Mouse (Mus musculus) forebrain, postnatal 0 days (tissue): Measurements from ENCODE around the gene Spata31d1d. TPM values are rescaled to one million over a fixed set of nuclear protein-coding genes. Genes with fewer than 3 reads are reported as not detected.
"Not testable (repeated sequence)": the region's sequence is repeated elsewhere in the genome, so short reads cannot be mapped to it uniquely, and the experiment has no call there.

Experiments
- ATAC-seq: fragments of 200-750 bp; cut with Nextera tagmentation; 2 replicates; pipeline ENCODE4 v1.8.0; 2017; ENCODE audit warnings: mild to moderate bottlenecking, moderate library complexity
- DNase-seq: peaks from one replicate; pipeline ENCODE4 v3.0.0-alpha.2; 2015
- H3K27ac ChIP-seq: fragments of 300-500 bp; sonication (generic); 2 replicates; pipeline ENCODE4 v1.5.1; 2014; ENCODE audit warnings: low read depth, mild to moderate bottlenecking, antibody characterized with exemption, low read length, moderate library complexity, mixed read lengths
- H3K27me3 ChIP-seq: fragments of 300-500 bp; sonication (generic); 2 replicates; pipeline ENCODE4 v1.6.1; 2014; ENCODE audit warnings: mild to moderate bottlenecking, low read length, mixed read lengths; ENCODE audit not compliant: insufficient read depth
- H3K36me3 ChIP-seq: fragments of 300-500 bp; sonication (generic); 2 replicates; pipeline ENCODE4 v1.6.1; 2014; ENCODE audit warnings: mild to moderate bottlenecking, moderate library complexity; ENCODE audit not compliant: insufficient read depth
- H3K4me1 ChIP-seq: fragments of 300-500 bp; sonication (generic); 2 replicates; pipeline ENCODE4 v1.6.1; 2014; ENCODE audit warnings: antibody characterized with exemption; ENCODE audit not compliant: insufficient read depth
- H3K4me2 ChIP-seq: fragments of 300-500 bp; sonication (generic); 2 replicates; pipeline ENCODE4 v1.6.1; 2014; ENCODE audit warnings: low read depth, mild to moderate bottlenecking, moderate library complexity
- H3K4me3 ChIP-seq: fragments of 300-500 bp; sonication (generic); 2 replicates; pipeline ENCODE4 v1.5.1; 2014; ENCODE audit warnings: low read depth, low read length, mixed read lengths
- H3K9ac ChIP-seq: fragments of 300-500 bp; sonication (generic); 2 replicates; pipeline ENCODE4 v1.6.1; 2014; ENCODE audit warnings: mild to moderate bottlenecking
- H3K9me3 ChIP-seq: fragments of 300-500 bp; sonication (generic); 2 replicates; pipeline ENCODE4 v1.6.1; 2016; ENCODE audit warnings: low read length
- CTCF ChIP-seq: sonication (generic); IDR thresholded peaks from 2 replicates; pipeline ENCODE4 v1.5.1; 2016; ENCODE audit warnings: antibody characterized with exemption, control low read depth, low read depth
- WGBS: fragments of 180-500 bp; shearing (Covaris S2); extraction: QIAGEN DNeasy Blood & Tissue Kit; methylation state at CpG from one replicate; pipeline ENCODE4 v1.1.7; 2014; 5-methylcytosine and 5-hydroxymethylcytosine counted together
- polyA plus RNA-seq: library from polyadenylated mRNA; unstranded; fragments of >200 nt; fragmentation: Nextera tagmentation; extraction: Ambion mirVana; gene quantifications from 2 replicates; pipeline ENCODE4 v1.2.1, GENCODE M21; 2015
- total RNA-seq: library from RNA; depleted of rRNA; stranded (reverse); fragments of >200 nt; gene quantifications from 2 replicates; pipeline ENCODE4 v1.2.3, GENCODE M21; 2014

Spata31d1d gene
- total and polyA plus RNA-seq, 2 experiments from 2014 or later, result not detected

DNA sequence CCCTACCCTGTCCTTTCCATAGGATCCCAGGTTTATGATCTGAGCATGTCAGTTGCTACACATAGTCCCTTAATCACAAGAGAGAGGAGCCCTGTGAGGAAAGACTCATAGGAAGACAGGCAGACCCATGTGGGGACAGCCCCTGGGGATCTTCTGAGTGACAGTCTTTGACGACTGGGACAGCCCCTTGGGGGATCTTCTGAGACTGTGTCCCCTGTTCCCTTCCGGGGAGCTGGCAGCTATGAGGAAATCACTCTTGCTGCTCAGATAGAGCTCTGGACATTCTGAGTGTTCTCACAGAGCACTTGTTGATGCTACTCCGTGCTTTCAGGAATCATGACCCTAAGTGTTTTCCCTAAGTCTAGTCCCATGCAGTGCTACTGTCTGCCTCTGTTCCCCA is 17.8 kb downstream of the Spata31d1d start:
- H3K27me3 ChIP-seq, result no peaks in the 10 kb centered on the region
- H3K4me1 ChIP-seq, result no peaks in the 10 kb centered on the region
- H3K9me3 ChIP-seq, result no peaks in the 10 kb centered on the region
- no peak for DNase-seq
- H3K27ac ChIP-seq, result no peak overlapping the region
- no peak overlapping the region for H3K9ac ChIP-seq
- H3K4me3 ChIP-seq, result no peak overlapping the region
- no peaks in the 10 kb centered on the region for H3K36me3 ChIP-seq
- TF ChIP-seq CTCF, result no peak
- WGBS, result 40% methylated on average over 3 of the region's 3 CpGs
- ATAC-seq, result no peak
- no peak overlapping the region for H3K4me2 ChIP-seq

DNA sequence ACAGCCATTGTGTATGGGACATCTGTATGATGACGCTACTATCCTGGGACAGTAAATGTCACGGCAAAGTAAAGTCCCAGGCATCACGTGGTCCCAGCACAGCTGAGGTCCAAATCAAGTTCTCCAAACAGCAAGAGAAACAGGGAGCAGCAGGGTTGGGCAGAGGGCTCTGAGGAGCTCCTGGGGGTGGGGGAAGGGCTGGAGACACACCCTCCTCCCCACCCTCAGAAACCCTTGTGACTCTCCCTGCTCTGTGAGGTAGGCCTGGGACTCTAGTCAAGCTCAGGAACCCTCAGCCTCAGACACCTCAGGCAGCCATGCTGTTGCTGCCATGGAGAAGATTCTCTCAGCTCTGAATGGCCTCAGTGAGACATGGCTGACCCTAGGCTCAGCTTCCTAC is 19.6 kb downstream of the Spata31d1d start, which contains the start of gene Spata31d1b:
Spata31d1b (plus strand) TSS at position 301 of the 400 bp plus-strand sequence.
- H3K27ac ChIP-seq, ATAC-seq, H3K9ac ChIP-seq, H3K4me1 ChIP-seq, H3K4me3 ChIP-seq, DNase-seq, H3K36me3 ChIP-seq, H3K9me3 ChIP-seq, H3K4me2 ChIP-seq, H3K27me3 ChIP-seq: not testable (repeated sequence)
- 71% methylated on average over 3 of the region's 3 CpGs for WGBS

GRCm38 (mm10) chr13:59710230-59710629 is 21.3 kb downstream of the Spata31d1d start, which contains the start of gene Spata31d1a:
Gene Spata31d1a, minus strand, starts transcription at chr13:59710330.
- 94% methylated on average over 15 of the region's 15 CpGs for WGBS
- Histone ChIP-seq H3K4me2 (no peak within 1 kb of the TSS), H3K4me1 (no peaks in the 10 kb centered on the region), H3K9ac (no peak within 1 kb of the TSS), H3K4me3 (no peak within 1 kb of the TSS), H3K27ac (no peak within 1 kb of the TSS), H3K27me3 (no peaks in the 10 kb centered on the region), H3K36me3 (no peaks in the 10 kb centered on the region), H3K9me3 (no peaks in the 10 kb centered on the region)
- DNase-seq, result no peak
- ATAC-seq, result no peak
- no peak for TF ChIP-seq CTCF

DNA sequence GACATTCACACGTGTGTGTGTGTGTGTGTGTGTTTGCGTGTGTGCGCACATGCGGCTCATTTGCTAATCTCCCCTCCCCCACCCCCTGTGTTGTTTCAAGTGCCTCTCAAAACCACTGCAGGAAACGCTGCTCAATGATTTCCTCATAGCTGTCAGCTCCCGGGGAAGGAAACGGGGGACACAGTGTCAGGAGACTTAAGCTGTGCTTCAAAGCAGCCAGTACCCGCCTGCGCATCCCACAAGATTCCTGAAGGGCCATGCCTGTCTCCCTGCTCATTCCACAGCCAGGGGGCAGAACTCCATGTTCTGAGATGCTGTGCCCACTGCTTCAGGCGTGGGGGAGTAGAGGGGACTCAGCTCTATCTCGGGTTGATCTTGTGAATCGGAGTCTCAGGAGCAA is 27.0 kb downstream of the Spata31d1d start:
- peak overlapping the region; percentile 19 for H3K4me2 ChIP-seq
- peak overlapping the region; percentile 21; the same call in 1 of the 2 replicates for H3K27ac ChIP-seq
- no peak overlapping the region for H3K4me3 ChIP-seq
- DNase-seq (peak; percentile 53), ATAC-seq (peak; percentile 85)
- no peaks in the 10 kb centered on the region for H3K4me1 ChIP-seq
- TF ChIP-seq CTCF, result peak; percentile 62
- H3K9me3 ChIP-seq, result no peaks in the 10 kb centered on the region
- H3K36me3 ChIP-seq, result no peaks in the 10 kb centered on the region
- WGBS, result 58% methylated on average over 12 of the region's 12 CpGs
- H3K9ac ChIP-seq, result 0 out of 2 replicates have a peak overlapping the region, but pooled peaks have one; percentile 6
- H3K27me3 ChIP-seq, result no peaks in the 10 kb centered on the region

DNA sequence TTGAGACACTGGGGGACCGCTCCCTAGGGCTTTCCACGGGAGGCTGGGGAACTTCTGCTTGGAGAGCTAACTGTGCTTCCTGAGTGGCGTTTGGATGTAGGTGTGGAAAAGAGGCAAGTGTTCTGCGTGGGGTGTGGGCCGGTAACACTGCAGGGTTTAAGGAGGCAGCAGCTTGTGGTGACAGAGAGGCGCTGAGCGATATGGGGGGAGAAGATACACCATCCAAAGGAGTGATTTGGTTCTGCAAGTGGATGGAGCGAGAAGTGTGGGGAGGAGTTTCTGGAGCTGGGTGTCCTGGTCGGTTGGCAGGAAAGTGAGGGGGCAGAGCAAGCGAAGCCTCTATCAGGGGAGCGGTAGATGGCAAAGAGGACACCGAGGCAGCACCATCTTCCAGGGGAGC is 28.0 kb downstream of the Spata31d1d start:
- WGBS, result 90% methylated on average over 12 of the region's 12 CpGs

DNA sequence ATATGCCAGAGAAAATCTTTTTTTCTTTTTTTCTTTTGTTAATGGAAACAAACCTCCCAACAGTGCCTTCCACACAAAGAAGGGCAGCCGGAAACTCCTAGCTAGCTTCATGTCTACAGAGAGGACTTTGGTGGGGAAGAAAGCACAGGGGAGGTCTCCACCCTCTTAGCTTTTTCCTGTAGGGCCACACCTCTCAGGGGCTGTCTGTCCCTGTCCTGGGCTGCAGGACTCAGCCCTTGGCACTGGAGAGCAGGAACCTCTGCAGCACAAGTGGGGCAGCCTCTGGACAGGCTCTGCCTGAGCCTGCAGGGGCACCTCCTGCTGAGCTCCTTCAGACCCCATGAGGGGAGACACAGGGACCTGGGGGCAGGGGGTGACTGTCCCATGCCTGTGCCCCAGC is 31.4 kb downstream of the Spata31d1d start:
- H3K9me3 ChIP-seq, H3K4me2 ChIP-seq, H3K27me3 ChIP-seq, H3K4me1 ChIP-seq, H3K27ac ChIP-seq, H3K9ac ChIP-seq, DNase-seq, H3K4me3 ChIP-seq, H3K36me3 ChIP-seq, ATAC-seq: not testable (repeated sequence)
- WGBS, result 65% methylated on average over 1 of the region's 1 CpGs

More for the DNA sequence above, 28.0 kb downstream of the Spata31d1d start:
- H3K27ac ChIP-seq, result no peak overlapping the region
- no peaks in the 10 kb centered on the region for H3K4me1 ChIP-seq
- H3K9ac ChIP-seq, result no peak overlapping the region
- no peaks in the 10 kb centered on the region for H3K27me3 ChIP-seq
- H3K4me2 ChIP-seq, result no peak overlapping the region
- DNase-seq (no peak), ATAC-seq (no peak)
- H3K4me3 ChIP-seq, result no peak overlapping the region
- H3K36me3 ChIP-seq, result no peaks in the 10 kb centered on the region
- no peaks in the 10 kb centered on the region for H3K9me3 ChIP-seq
- TF ChIP-seq CTCF, result no peak

DNA sequence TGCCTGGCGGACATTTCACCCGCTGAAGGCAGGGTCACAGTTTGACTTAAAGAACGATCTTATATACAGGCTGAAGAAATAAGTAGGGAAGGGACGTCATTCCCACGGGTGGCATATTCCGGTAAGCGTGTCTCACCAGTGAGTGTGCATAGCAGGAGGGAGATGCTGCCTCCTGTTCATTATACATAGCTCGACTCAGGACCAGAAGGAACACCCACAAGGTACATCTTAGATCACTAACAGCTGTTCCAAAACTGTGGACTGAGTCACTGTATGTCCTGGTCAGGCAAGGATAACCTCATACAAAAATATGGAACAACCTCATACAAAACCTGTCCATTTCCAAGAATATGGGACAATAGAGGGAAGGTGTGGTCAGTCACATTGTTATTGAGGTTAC is 32.4 kb downstream of the Spata31d1d start:
- Histone ChIP-seq H3K27ac (no peak overlapping the region), H3K36me3 (no peaks in the 10 kb centered on the region), H3K4me1 (no peaks in the 10 kb centered on the region), H3K9ac (no peak overlapping the region), H3K9me3 (no peaks in the 10 kb centered on the region), H3K4me2 (no peak overlapping the region), H3K27me3 (no peaks in the 10 kb centered on the region), H3K4me3 (no peak overlapping the region)
- DNase-seq (no peak), ATAC-seq (no peak)
- no peak for TF ChIP-seq CTCF
- 87% methylated on average over 8 of the region's 8 CpGs for WGBS
